Mouse (Mus musculus) CH12.LX (cell line): Measurements from ENCODE around the gene Cenpx. TPM values are rescaled to one million over a fixed set of nuclear protein-coding genes. Genes with fewer than 3 reads are reported as not detected.

Experiments
- DNase-seq: peaks from one replicate; pipeline ENCODE4 v3.0.0-alpha.2; 2013; ENCODE audit errors: extremely low read depth
- H3K27ac ChIP-seq: 2 replicates; pipeline ENCODE4 v1.5.1; 2012; ENCODE audit warnings: low read depth, mild to moderate bottlenecking, control low read depth, moderate library complexity; ENCODE audit not compliant: insufficient read depth
- H3K27me3 ChIP-seq: replicated peaks from 2 replicates; pipeline ENCODE3; 2012; ENCODE audit warnings: inconsistent platforms
- H3K36me3 ChIP-seq, 2 experiments: replicated peaks in 1 of 2; 2 replicates each; pipeline versions ENCODE3 to v1.6.1; 2012; ENCODE audit warnings: inconsistent platforms in 1 of 2, low read length in 1 of 2, mild to moderate bottlenecking in 1 of 2, mixed read lengths in 1 of 2, moderate library complexity in 1 of 2; ENCODE audit not compliant: control insufficient read depth in 1 of 2, insufficient read depth in 1 of 2
- H3K4me1 ChIP-seq, 2 experiments: 2 replicates each; pipeline ENCODE4 v1.6.1; 2012; ENCODE audit warnings: inconsistent platforms in 1 of 2, moderate library complexity in 1 of 2; ENCODE audit not compliant: insufficient read depth in 2 of 2, control insufficient read depth in 1 of 2
- H3K4me2 ChIP-seq: 2 replicates; pipeline ENCODE4 v1.6.1; 2012; ENCODE audit warnings: low read depth, mild to moderate bottlenecking, control low read depth; ENCODE audit not compliant: poor library complexity, insufficient read depth, severe bottlenecking
- H3K4me3 ChIP-seq, 3 experiments: fragments of 150-350 bp in 1 of 3; sonication (generic) in 1 of 3; replicated peaks in 1 of 3; 2 replicates each; pipeline versions ENCODE3 to v1.5.1; 2011 to 2012; ENCODE audit warnings: low read depth in 2 of 3, low read length in 2 of 3, mild to moderate bottlenecking in 2 of 3, moderate library complexity in 2 of 3, control low read depth in 1 of 3, improper control_type of control experiment in 1 of 3, inconsistent platforms in 1 of 3, mixed read lengths in 1 of 3; ENCODE audit not compliant: poor library complexity in 1 of 3
- H3K79me2 ChIP-seq: replicated peaks from 2 replicates; pipeline ENCODE4 v1.6.1; 2012; ENCODE audit warnings: mild to moderate bottlenecking, moderate library complexity; ENCODE audit not compliant: control insufficient read depth, poor library complexity, insufficient read depth, severe bottlenecking; ENCODE audit errors: extremely low read depth
- H3K9ac ChIP-seq: 2 replicates; pipeline ENCODE4 v1.6.1; 2012; ENCODE audit warnings: low read depth, mild to moderate bottlenecking, control low read depth, moderate library complexity; ENCODE audit not compliant: insufficient read depth
- H3K9me3 ChIP-seq: replicated peaks from 2 replicates; pipeline ENCODE3; 2012; ENCODE audit warnings: low read length, inconsistent platforms, mixed read lengths
- CHD1 ChIP-seq: IDR thresholded peaks from 2 replicates; pipeline ENCODE4 v1.6.1; 2012; ENCODE audit warnings: low read depth, low read length, improper control_type of control experiment, inconsistent platforms
- CHD2 ChIP-seq: IDR thresholded peaks from 2 replicates; pipeline ENCODE4 v1.6.1; 2011; ENCODE audit warnings: low read length, improper control_type of control experiment
- EP300 ChIP-seq: IDR thresholded peaks from 2 replicates; pipeline ENCODE4 v1.6.1; 2011; ENCODE audit warnings: low read length, improper control_type of control experiment
- ETS1 ChIP-seq: conservative IDR thresholded peaks from 2 replicates; pipeline ENCODE4 v1.6.1; 2012; ENCODE audit warnings: low read depth, mild to moderate bottlenecking, inconsistent platforms, low read length, improper control_type of control experiment, moderate library complexity
- JUN ChIP-seq: IDR thresholded peaks from 2 replicates; pipeline ENCODE4 v1.6.1; 2011; ENCODE audit warnings: low read depth, mild to moderate bottlenecking, low read length, improper control_type of control experiment, moderate library complexity; ENCODE audit not compliant: insufficient read depth
- JUND ChIP-seq: conservative IDR thresholded peaks from 2 replicates; pipeline ENCODE4 v1.6.1; 2011; ENCODE audit warnings: low read depth, low read length, improper control_type of control experiment
- KAT2A ChIP-seq: IDR thresholded peaks from 2 replicates; pipeline ENCODE4 v1.6.1; 2012; ENCODE audit warnings: low read length, improper control_type of control experiment, inconsistent platforms; ENCODE audit not compliant: insufficient replicate concordance
- PAX5 ChIP-seq: IDR thresholded peaks from 2 replicates; pipeline ENCODE4 v1.6.1; 2012; ENCODE audit warnings: low read length, inconsistent platforms, mixed read lengths
- POLR2AphosphoS2 ChIP-seq: IDR thresholded peaks from 2 replicates; pipeline ENCODE4 v1.6.1; 2011; ENCODE audit warnings: low read depth, low read length, improper control_type of control experiment
- RAD21 ChIP-seq: IDR thresholded peaks from 2 replicates; pipeline ENCODE4 v1.6.1; 2011; ENCODE audit warnings: low read depth, mild to moderate bottlenecking, low read length, improper control_type of control experiment, moderate library complexity
- RCOR1 ChIP-seq: conservative IDR thresholded peaks from 2 replicates; pipeline ENCODE4 v1.6.1; 2012; ENCODE audit warnings: low read depth, mild to moderate bottlenecking, inconsistent platforms, low read length, improper control_type of control experiment
- SMC3 ChIP-seq: IDR thresholded peaks from 2 replicates; pipeline ENCODE4 v1.6.1; 2011; ENCODE audit warnings: low read depth, low read length, improper control_type of control experiment
- TBP ChIP-seq: conservative IDR thresholded peaks from 2 replicates; pipeline ENCODE4 v1.6.1; 2011; ENCODE audit warnings: low read depth, low read length, improper control_type of control experiment
- UBTF ChIP-seq: IDR thresholded peaks from 2 replicates; pipeline ENCODE4 v1.6.1; 2012; ENCODE audit warnings: low read depth, mild to moderate bottlenecking, inconsistent platforms, low read length, improper control_type of control experiment, moderate library complexity
- USF1 ChIP-seq: IDR thresholded peaks from 2 replicates; pipeline ENCODE4 v1.6.1; 2014; ENCODE audit warnings: low read depth, mild to moderate bottlenecking, inconsistent platforms, low read length, improper control_type of control experiment
- USF2 ChIP-seq: conservative IDR thresholded peaks from 2 replicates; pipeline ENCODE4 v1.6.1; 2011; ENCODE audit warnings: low read depth, low read length, improper control_type of control experiment
- ZC3H11A ChIP-seq: IDR thresholded peaks from 2 replicates; pipeline ENCODE4 v1.6.1; 2012; ENCODE audit warnings: low read depth, mild to moderate bottlenecking, inconsistent platforms, low read length, improper control_type of control experiment
- dilution Hi-C: fragments of 300-500 bp; cut with MboI; formaldehyde crosslinking; loops from 2 replicates; pipeline ENCODE4 v1.14.3; 2020; ENCODE audit warnings: low sequenced_read_pairs; ENCODE audit not compliant: extremely low pct_unique_long_range_greater_than_20kb, extremely low pct_ligation_motif_present
- in situ Hi-C: fragments of 300-500 bp; cut with MboI; formaldehyde crosslinking; loops from 3 replicates; pipeline ENCODE4 v1.14.3; 2019; ENCODE audit warnings: low sequenced_read_pairs, low pct_ligation_motif_present, low pct_unique_long_range_greater_than_20kb, mixed read lengths
- polyA plus RNA-seq: library from polyadenylated mRNA; unstranded; fragments of >175 nt; gene quantifications from 2 replicates; pipeline ENCODE4 v1.2.1, GENCODE M21; 2012; ENCODE audit warnings: low read depth; ENCODE audit not compliant: insufficient read length
- total RNA-seq, 2 experiments: library from RNA; depleted of rRNA; stranded (reverse); fragments of 300-350 nt in 1 of 2; fragments of >200 nt in 1 of 2; gene quantifications; 2 replicates each; pipeline ENCODE4 v1.2.3; 2012 to 2014

Cenpx gene
- total and polyA plus RNA-seq, 3 experiments = 76.5 to 122 (median 101) TPM

DNA sequence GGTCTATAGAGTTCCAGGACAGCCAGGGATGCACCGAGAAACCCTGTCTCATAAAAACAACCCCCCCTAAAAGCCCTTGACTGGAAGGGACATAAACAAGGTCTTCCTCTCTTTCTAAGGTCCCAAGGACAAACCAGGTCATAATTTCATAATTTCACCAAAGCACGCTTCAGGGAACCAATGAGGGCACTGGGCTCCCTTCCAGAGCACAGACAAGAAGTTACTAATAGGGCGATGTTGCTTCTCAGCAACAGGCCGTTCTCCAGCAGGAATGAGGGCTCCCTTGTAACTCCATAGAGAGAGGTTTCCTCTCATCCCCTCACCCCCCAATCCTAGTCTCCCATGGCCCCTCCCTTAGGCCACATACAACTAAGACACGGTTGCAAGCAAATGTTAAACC lies 27.4 kb upstream of the Cenpx start:
- no peaks in the 10 kb centered on the region for H3K79me2 ChIP-seq

DNA sequence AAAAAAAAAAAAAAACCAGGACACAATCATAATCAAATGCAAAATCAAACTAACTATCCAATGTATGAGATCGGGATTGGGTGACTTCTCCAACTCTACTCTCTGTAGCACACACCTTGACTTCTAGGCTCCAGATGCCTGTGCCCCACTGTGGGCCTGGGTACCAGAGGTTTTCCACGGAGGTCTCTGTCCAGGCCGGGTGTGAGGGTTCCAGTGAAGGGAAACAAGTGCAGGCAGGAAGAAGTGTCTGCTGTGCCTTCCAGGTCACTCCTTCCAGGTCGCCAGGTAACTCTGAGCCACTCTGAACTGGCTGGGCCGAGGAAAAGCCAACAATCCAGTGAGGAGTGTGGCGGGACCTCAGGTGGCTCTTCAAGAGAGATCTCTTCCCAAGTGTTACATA lies 22.9 kb upstream of the Cenpx start:
- Histone ChIP-seq H3K4me1 (peaks cover 4 to 6% of the 10 kb centered on the region in 2 experiments; a peak in 1 of 4 replicates), H3K9me3 (no peaks in the 10 kb centered on the region), H3K36me3 (no peaks in the 10 kb centered on the region), H3K4me3 (no peak overlapping the region), H3K27me3 (peaks cover 67% of the 10 kb centered on the region), H3K4me2 (no peak overlapping the region), H3K9ac (no peak overlapping the region), H3K27ac (no peak overlapping the region), H3K79me2 (no peaks in the 10 kb centered on the region)
- TF ChIP-seq USF1 (no peak), JUN (no peak), SMC3 (no peak), POLR2AphosphoS2 (no peak)
- no peak for DNase-seq
- dilution Hi-C loops = no loop called here
- in situ Hi-C loops = no loop called here

More for the DNA sequence above, 27.4 kb upstream of the Cenpx start:
- Histone ChIP-seq H3K27me3 (peaks cover 63% of the 10 kb centered on the region), H3K9ac (no peak overlapping the region), H3K4me2 (no peak overlapping the region), H3K36me3 (no peaks in the 10 kb centered on the region), H3K27ac (no peak overlapping the region), H3K9me3 (no peaks in the 10 kb centered on the region), H3K4me1 (peaks cover 6 to 11% of the 10 kb centered on the region in 2 experiments; a peak in 2 of 4 replicates), H3K4me3 (no peak overlapping the region)
- in situ Hi-C loops (no loop called here), dilution Hi-C loops (no loop called here)
- TF ChIP-seq JUND = no peak
- no peak for DNase-seq

DNA sequence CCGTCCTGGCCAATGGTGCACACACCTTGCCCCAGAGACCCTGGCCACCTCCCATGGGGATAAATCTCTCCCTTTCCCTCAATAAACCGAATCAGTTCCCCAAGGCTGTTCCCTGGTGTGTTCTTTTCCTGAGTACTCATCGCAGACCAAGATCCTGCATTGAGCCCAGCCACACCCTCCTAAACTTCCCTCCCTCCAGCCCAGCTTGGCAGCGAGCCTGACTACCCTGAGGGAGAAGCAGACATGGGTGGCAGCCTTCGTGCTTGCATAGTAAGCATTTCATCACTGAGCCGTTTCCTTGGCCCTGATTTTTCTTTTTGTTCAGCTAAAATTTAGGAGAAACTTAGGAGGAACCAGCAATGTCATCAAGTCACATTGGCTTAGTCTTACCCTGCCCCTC lies 20.0 kb upstream of the Cenpx start:
- Histone ChIP-seq H3K9ac (no peak overlapping the region), H3K9me3 (no peaks in the 10 kb centered on the region), H3K4me3 (no peak overlapping the region), H3K27me3 (peaks cover 61% of the 10 kb centered on the region), H3K27ac (no peak overlapping the region), H3K79me2 (no peaks in the 10 kb centered on the region), H3K4me1 (peaks cover 7 to 11% of the 10 kb centered on the region in 2 experiments; a peak in 3 of 4 replicates), H3K4me2 (no peak overlapping the region), H3K36me3 (no peaks in the 10 kb centered on the region)
- no peak for TF ChIP-seq ETS1
- no peak for TF ChIP-seq RCOR1
- no peak for TF ChIP-seq CHD2
- TF ChIP-seq USF2 = no peak
- no peak for TF ChIP-seq KAT2A
- no peak for TF ChIP-seq CHD1
- no peak for TF ChIP-seq EP300
- no peak for TF ChIP-seq UBTF
- TF ChIP-seq ZC3H11A = no peak
- TF ChIP-seq PAX5 = no peak
- TF ChIP-seq RAD21 = no peak
- TF ChIP-seq JUN = no peak
- no peak for TF ChIP-seq TBP
- in situ Hi-C loops = no loop called here
- dilution Hi-C loops = no loop called here
- DNase-seq = no peak
